Mouse (Mus musculus): ENCODE measurements around the gene Gm21964. TPM values are rescaled to one million over a fixed set of nuclear protein-coding genes. Genes with fewer than 3 reads are reported as not detected.

The Gm21964 gene
- polyA plus RNA-seq (2012; fragmentation: generic; extraction: Trizol) = not detected

GRCm38 (mm10) chr8:110100907-110101306 is at the start of gene Gm21964:
Gene Gm21964 (plus strand): TSS chr8:110101207.

GRCm38 (mm10) chr8:110079282-110080221 is 21.5 kb upstream of the Gm21964 start, which contains the start of gene Zfp612:
Gene Zfp612 (plus strand): TSS chr8:110079746.

GRCm38 (mm10) chr8:110102653-110103052 is 1.6 kb downstream of the Gm21964 start, which contains the start of gene Gm17720:
Gene Gm17720 (minus strand): TSS chr8:110102753.

Other genes starting within 250 kb of the Gm21964 start
- gene Phlpp2, start 232.7 kb upstream of the Gm21964 start, polyA plus RNA-seq (2012; fragmentation: generic; extraction: Trizol) = 1 to 10 TPM in 1 of 2 experiments, under 1 TPM in 1; 0.29 to 3.7 TPM
- under 1 TPM in 1 of 2 experiments, not detected in 1; 0.04 TPM for gene Marveld3, start 139.0 kb upstream of the Gm21964 start, polyA plus RNA-seq (2012; fragmentation: generic; extraction: Trizol)
- gene Tat, start 110.8 kb upstream of the Gm21964 start, polyA plus RNA-seq (2012; fragmentation: generic; extraction: Trizol) = not detected
- under 1 TPM; 0.05 to 0.11 TPM for gene Chst4, start 61.5 kb upstream of the Gm21964 start, polyA plus RNA-seq (2012; fragmentation: generic; extraction: Trizol)
- not detected for gene Zfp612, start 21.5 kb upstream of the Gm21964 start, polyA plus RNA-seq (2012; fragmentation: generic; extraction: Trizol)
- gene Gm17720, start 1.5 kb downstream of the Gm21964 start, polyA plus RNA-seq (2012; fragmentation: generic; extraction: Trizol) = not detected
- not detected for gene Calb2, start 67.0 kb downstream of the Gm21964 start, polyA plus RNA-seq (2012; fragmentation: generic; extraction: Trizol)
- 1 to 10 TPM in 1 of 2 experiments, under 1 TPM in 1; 0.19 to 1.3 TPM for gene Cmtr2, start 114.5 kb downstream of the Gm21964 start, polyA plus RNA-seq (2012; fragmentation: generic; extraction: Trizol)
- gene Hydin, start 165.8 kb downstream of the Gm21964 start, polyA plus RNA-seq (2012; fragmentation: generic; extraction: Trizol) = under 1 TPM in 1 of 2 experiments, not detected in 1; 0.01 TPM

Data from C3H10T1/2 (cell line).